Mouse (Mus musculus) heart, adult 2 months (tissue): ENCODE results near the gene E2f4.

Experiments
- CTCF ChIP-seq: fragments of 200-600 bp; IDR thresholded peaks from 2 replicates; pipeline ENCODE4 v1.8.1; 2022; ENCODE audit warnings: antibody characterized with exemption, mild to moderate bottlenecking, moderate library complexity
- EP300 ChIP-seq: fragments of 200-500 bp; IDR thresholded peaks from 2 replicates; pipeline ENCODE4 v1.6.1; 2011; ENCODE audit warnings: low read depth, low read length, control low read depth; ENCODE audit not compliant: insufficient read depth
- POLR2A ChIP-seq: fragments of 200-500 bp; IDR thresholded peaks from 2 replicates; pipeline ENCODE4 v1.6.1; 2011; ENCODE audit warnings: mild to moderate bottlenecking, low read depth, low read length, control low read depth; ENCODE audit not compliant: insufficient read depth

- no peak for TF ChIP-seq CTCF
- TF ChIP-seq POLR2A, result no peak
- no peak for TF ChIP-seq EP300
These were observed 16.3 kb downstream of the E2f4 start for GRCm38 (mm10) chr8:105313622-105314402.
